Mouse (Mus musculus) WW6 (cell line): ENCODE measurements at regions not wholly inside any gene's neighbourhood (a gene's known extent, or its start where the extent isn't known, plus 50 kb on each side); places are given as distances from the start of the nearest gene placed in this dataset.
A peak's percentile ranks its signal among the peaks of the same experiment; 100 is the strongest.

Source experiments
- DNase-seq: peaks from one replicate; pipeline ENCODE4 v3.0.0-alpha.2; 2013; ENCODE audit warnings: low read depth, low spot score

- DNase-seq, result no peak
Measured at GRCm38 (mm10) chr14:92958138-92958537, 932.3 kb downstream of the Pcdh9 start.

- DNase-seq, result no peak
Measured at GRCm38 (mm10) chr14:92955485-92955884, 935.0 kb downstream of the Pcdh9 start.

GRCm38 (mm10) chr14:92907623-92908045 lies 982.8 kb downstream of the Pcdh9 start:
- no peak for DNase-seq

- no peak for DNase-seq
Measured at GRCm38 (mm10) chr14:92874548-92874947, 1015.9 kb downstream of the Pcdh9 start.

GRCm38 (mm10) chr14:92866462-92866861 lies 1024.0 kb downstream of the Pcdh9 start:
- no peak for DNase-seq

GRCm38 (mm10) chr14:92862942-92863341 lies 1027.5 kb downstream of the Pcdh9 start:
- no peak for DNase-seq

GRCm38 (mm10) chr14:92860723-92861122 lies 1029.8 kb downstream of the Pcdh9 start:
- DNase-seq, result no peak

- DNase-seq, result no peak
Measured at GRCm38 (mm10) chr14:92833646-92834045, 1056.8 kb downstream of the Pcdh9 start.

GRCm38 (mm10) chr14:92829171-92829570 lies 1061.3 kb downstream of the Pcdh9 start:
- DNase-seq, result no peak

GRCm38 (mm10) chr14:92826576-92827284 lies 1063.7 kb downstream of the Pcdh9 start:
- peak; percentile 65 for DNase-seq

GRCm38 (mm10) chr14:92820061-92820460 lies 1070.4 kb downstream of the Pcdh9 start:
- DNase-seq, result no peak
